Mouse (Mus musculus) adipose tissue, adult 10 weeks (tissue): Measurements from ENCODE around the gene Cdc42ep1. TPM values are rescaled to one million over a fixed set of nuclear protein-coding genes. Genes with fewer than 3 reads are reported as not detected.

ENCODE experiments used
- polyA plus RNA-seq: library from polyadenylated mRNA; stranded (reverse); fragments of 350-450 nt; fragmentation: Illumina TruSeq; extraction: RNeasy Lipid Tissue Mini Kit (QIAGEN cat#74804); gene quantifications from one replicate; pipeline ENCODE4 v1.2.3, GENCODE M21; 2014; ENCODE audit warnings: low read depth, low replicate concordance

Gene Cdc42ep1
- 41.9 TPM for polyA plus RNA-seq

GRCm38 (mm10) chr15:78842371-78843163, at the start of gene Cdc42ep1:
Cdc42ep1 (plus strand) TSS chr15:78842624.

DNA sequence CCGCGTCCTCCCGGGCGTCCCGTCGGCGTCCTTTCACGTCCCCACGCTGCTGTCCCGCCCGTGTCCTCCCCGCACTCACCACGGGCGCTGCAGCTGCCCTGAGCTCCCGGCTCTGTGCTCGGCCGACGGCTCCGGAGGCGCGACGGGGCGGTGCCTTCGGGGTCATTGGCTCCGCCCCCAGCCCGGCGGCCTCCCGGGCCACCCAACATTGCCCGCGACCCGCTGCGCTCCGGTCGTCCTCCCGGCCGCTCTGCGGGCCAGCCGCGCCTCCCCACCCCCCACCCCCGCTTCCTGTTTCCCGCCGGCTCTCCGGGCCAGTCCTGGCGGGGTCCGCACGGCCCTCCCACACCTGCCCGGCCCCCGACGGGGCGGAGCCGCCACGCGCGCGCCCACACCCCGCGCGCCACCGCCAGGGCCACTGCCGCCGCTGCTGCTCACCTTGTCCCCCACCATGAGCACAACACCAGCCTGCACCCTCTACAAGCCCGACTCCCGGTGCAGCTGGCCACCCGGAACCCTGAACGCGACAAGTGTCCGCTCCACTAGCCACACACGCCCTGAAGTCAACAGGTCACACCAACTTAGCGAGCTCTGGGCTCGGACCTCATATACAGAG, 39.5 kb upstream of the Cdc42ep1 start, which contains the start of gene Card10:
Gene Card10 (minus strand): TSS at position 267 of the 616 bp plus-strand sequence.

GRCm38 (mm10) chr15:78855303-78855965, 13.0 kb downstream of the Cdc42ep1 start, which contains the start of gene Lgals2:
Lgals2 (minus strand) TSS chr15:78855529.

DNA sequence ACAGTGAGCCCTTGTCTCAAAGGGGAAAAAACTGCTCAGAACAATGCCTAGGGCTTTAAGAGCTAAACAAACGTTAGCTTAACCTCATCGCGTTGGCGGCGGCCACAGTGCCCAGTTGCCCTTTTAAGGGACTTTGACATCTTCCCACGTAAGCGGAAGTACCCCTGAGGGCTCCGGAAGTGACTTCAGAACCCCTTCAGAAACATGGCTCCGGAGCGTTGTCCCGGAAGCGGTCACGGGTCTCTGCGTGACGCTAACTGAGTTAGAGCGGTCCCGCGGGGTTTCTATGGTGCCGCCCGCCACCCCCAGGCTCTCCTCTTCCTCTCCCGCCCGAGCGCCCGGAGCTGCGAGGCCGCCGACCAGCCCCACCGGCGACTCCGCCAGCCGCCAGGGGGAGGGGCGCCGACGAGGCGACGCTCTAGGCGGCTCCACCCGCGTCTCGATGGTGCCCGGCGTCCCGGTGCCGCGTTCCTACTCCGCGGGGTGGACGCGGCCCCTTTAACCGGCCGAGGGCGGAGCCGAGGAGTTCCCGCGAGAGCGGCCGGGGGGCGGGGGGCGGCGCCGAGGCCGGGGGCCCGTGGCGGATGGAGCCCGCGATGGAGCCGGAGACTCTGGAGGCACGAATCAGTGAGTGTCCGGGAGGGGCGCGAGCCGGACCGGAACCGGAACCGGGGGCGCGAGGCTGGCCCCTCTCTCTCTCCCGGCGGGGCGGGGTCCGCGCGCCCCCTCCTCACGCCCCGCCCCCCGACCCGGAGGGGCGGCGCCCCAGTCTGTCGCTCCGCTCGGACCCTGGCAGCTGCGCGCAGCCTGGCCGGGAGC, 34.8 kb downstream of the Cdc42ep1 start, which contains the start of gene Gga1:
Gene Gga1 (plus strand): TSS at position 200 of the 819 bp plus-strand sequence.

DNA sequence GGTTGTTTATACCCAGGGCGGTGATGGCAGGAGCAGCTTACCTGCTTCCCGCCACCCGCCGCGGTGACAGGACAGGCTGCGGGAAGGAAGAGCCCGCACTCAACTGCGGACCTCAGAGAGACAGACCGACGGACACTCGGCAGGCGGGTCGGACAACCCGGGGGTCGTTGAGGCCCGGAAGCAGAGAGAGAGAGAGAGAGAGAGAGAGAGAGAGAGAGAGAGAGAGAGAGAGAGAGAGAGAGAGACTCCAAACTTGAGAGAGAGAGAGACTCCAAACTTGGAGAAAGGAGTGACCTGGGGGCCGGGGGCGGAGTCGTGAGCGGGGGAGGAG, 57.0 kb downstream of the Cdc42ep1 start, which contains the start of gene Gm49510:
Gene Gm49510 (plus strand): TSS at position 259 of the 331 bp plus-strand sequence.

DNA sequence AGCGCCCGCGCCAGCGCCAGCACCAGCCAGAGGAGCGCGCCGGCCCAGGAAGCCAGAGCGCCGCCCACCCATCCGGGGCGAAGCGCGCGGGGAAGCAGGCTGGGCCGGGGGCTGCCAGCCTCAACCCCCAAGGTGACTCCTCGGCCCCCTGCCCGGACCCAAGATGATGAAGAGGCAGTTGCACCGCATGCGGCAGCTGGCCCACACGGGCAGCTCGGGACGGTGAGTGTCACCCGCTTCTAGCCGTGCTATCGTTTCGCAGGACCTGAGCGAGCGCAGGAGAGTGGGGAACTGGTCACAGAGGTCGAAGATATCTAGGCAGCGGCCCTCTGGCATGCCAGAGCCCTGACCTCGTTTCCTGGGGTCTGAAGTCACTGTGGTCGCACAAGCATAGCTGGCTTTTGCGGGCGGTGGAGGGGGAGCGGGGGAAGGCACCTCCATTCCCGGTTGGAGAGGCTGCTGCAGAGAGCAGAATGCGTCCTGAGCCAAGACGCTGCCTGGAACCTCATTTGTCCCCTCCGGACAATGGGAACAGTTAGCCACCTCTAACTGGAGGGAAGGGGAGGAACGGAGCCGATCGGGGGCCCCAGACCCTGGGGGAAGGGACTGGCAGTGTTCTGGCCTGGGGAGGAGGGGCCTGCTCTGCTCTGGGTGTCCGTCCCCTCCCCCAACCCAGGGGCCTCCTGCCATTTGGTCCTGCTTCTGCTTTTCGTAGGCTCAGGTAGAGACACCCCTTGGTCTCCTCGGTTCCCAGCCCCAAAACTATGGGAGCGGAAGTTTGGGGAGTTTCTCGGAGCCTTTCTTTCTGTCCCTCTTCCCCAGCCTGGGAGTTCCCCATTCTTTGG, 57.5 kb downstream of the Cdc42ep1 start, which contains the start of gene Sh3bp1:
Gene Sh3bp1 (plus strand): TSS at position 29 of the 845 bp plus-strand sequence.

Other genes with a start within 250 kb of the Cdc42ep1 start
- 28.4 TPM for gene Cyth4, start 245.6 kb upstream of the Cdc42ep1 start, polyA plus RNA-seq
- gene Elfn2, start 123.9 kb upstream of the Cdc42ep1 start, polyA plus RNA-seq: 0.46 TPM
- gene Mfng, start 69.1 kb upstream of the Cdc42ep1 start, polyA plus RNA-seq: 38.6 TPM
- gene Card10, start 39.6 kb upstream of the Cdc42ep1 start, polyA plus RNA-seq: 22.6 TPM
- 4.6 TPM for gene Lgals2, start 12.9 kb downstream of the Cdc42ep1 start, polyA plus RNA-seq
- gene Gga1, start 34.6 kb downstream of the Cdc42ep1 start, polyA plus RNA-seq: 49.2 TPM
- gene Gm49510, start 57.0 kb downstream of the Cdc42ep1 start, polyA plus RNA-seq: not detected
- gene Sh3bp1, start 57.1 kb downstream of the Cdc42ep1 start, polyA plus RNA-seq: 11.6 TPM
- 3.2 TPM for gene Pdxp, start 71.3 kb downstream of the Cdc42ep1 start, polyA plus RNA-seq
- gene Lgals1, start 84.1 kb downstream of the Cdc42ep1 start, polyA plus RNA-seq: 1,028 TPM
- gene Nol12, start 92.3 kb downstream of the Cdc42ep1 start, polyA plus RNA-seq: 33.5 TPM
- gene Triobp, start 105.1 kb downstream of the Cdc42ep1 start, polyA plus RNA-seq: 45.1 TPM
- 112 TPM for gene H1f0, start 185.8 kb downstream of the Cdc42ep1 start, polyA plus RNA-seq
- 0.98 TPM for gene Galr3, start 199.3 kb downstream of the Cdc42ep1 start, polyA plus RNA-seq
- gene Ankrd54, start 220.3 kb downstream of the Cdc42ep1 start, polyA plus RNA-seq: 36.9 TPM
- gene Eif3l, start 232.6 kb downstream of the Cdc42ep1 start, polyA plus RNA-seq: 142 TPM